Mouse (Mus musculus): ENCODE data around the gene Zfand3.

Zfand3 gene

DNA sequence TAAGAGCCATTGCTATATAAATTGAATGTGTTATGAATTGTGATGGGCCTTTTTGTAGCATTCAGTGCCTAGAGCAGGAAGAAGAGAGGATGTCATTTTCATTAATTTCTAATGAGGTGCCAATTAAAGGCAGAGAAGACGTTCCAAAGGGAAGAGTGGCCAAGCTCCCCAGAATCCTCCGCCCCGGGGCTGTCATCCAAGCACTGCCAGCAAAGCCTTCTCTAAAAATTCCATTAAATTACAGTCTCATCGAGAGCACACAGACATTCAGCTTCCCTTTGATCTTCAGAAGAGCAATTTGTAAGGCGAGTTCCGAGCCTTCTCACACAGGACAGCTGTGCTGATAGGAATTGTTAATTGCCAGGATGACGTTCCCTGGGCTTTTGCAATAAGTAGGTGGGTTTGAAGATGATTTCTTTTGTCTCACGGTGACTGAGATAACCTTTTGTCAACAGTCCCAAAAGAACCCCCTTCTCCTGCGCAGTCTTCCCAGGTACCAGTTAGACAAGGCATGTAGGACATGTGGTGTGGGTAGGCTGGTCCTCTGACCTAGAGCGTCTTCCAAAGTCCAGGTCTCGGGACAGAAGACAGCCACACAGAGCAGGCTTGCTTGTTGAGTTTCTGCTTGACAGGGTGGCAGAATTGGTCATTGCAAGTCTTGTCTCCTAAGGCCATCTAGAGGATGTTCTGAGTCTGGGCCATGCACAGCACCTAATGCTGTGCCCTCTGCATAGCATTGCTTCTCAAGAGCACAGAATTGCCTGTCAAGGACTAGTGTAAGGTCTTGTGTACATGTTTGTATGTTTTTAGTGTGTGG lies 190.3 kb downstream of the Zfand3 start:
- no peak for DNase-seq (ENCODE audit: low spot score)

DNA sequence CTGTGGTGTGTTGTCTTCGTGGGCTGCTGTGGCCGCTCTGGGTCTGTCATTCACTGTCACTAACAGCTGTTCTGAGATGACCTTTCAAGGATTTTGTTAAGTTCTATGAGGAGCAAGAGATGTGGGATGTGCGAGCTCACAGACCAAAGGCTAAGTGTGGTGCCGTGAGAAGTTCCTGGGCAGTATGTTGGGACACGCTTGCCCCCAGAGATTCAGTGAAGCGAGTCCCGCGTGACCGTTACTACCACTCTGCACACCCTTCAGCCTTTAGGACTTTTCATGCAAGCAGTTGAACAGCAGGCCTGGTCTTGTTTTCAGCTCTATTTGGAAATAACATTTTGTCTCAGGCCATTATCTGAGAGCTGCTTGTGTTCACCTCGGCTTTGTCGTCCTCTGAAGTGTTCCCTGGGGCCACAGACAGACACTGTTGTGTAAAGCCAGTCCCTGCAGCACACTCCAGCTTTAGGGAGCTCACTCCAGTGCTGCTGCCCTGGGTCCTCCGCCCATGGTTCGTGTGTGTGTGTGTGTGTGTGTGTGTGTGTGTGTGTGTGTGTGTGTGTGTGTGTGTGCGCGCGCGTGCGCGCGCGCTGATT lies 191.2 kb downstream of the Zfand3 start:
- DNase-seq (ENCODE audit: low spot score), result no peak

DNA sequence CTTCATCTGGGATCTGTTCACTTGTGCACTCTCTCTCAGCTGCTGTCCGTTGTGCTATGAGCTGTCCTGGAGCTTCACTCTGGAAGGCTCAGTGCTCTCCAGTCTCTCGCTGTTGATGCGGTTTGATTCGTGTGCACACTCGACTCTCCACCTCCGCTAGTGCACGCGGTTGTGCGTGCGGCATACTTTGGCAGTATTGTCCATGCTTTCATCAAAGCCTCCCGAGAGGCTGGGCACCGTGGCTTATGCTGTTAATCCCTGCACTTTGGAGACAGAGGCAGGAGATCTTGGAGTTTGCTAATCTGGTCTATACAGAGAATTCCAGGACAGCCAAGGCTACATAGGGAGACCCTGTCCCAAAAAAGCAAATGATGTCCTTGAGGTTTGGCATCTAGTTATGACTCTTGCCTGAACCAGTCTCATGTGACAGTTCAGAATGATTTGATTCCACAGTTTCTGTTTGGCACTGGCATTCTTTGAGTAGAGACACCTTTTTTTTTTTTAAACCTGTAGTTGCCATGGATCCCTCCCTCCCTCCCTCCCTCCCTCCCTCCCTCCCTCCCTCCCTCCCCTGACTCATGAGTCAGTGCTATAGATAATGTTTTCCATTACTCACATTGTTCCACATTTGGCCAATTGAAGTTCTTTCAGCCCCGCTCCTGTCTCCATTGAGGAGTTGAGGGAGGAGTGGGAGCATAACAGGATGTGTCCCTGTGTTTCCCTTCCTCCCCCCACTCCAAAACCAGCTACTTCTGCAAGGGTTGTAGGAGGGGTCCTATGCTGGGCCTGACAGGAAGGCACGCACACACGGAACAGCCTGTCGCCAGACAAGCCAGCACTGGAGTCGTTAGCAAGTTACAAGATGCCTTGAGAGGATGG lies 192.1 kb downstream of the Zfand3 start:
- DNase-seq (ENCODE audit: low spot score), result no peak

DNA sequence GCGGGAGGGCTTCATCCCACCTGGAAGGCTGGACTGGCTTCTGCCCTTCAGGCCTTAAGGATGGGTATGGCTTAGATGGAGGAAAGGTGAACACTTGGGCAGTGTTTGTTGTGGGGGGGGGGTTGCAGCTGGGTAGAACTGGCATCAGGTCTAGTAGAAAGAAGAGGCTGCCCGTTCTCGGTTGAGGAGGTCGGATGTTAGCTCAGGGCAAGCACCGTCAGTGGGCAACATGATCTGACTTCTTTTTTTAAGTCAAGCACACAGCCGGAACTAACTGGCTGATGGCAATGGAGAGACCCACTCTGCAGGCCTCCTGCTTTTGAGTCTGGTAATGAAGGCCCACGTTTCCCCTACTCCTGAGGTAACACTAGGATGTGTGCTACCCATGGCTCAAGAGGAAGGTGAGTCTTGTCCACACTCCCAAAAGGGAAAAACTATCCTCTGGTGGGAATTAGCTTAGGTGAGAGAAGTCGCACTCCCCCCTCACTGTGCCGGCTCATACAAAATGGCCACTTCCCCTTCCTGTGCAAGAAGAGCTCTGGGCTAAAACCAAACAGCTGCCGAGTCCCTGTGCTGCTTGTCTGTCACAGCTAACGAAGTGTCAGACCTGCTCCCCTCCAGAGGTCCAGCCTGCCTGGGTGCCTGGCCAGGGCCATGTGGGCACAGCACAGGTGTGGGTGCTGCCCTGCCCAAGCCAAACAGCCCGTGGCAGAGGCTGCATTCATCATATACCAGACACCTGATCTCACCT lies 192.9 kb downstream of the Zfand3 start:
- DNase-seq (ENCODE audit: low spot score), result no peak

DNA sequence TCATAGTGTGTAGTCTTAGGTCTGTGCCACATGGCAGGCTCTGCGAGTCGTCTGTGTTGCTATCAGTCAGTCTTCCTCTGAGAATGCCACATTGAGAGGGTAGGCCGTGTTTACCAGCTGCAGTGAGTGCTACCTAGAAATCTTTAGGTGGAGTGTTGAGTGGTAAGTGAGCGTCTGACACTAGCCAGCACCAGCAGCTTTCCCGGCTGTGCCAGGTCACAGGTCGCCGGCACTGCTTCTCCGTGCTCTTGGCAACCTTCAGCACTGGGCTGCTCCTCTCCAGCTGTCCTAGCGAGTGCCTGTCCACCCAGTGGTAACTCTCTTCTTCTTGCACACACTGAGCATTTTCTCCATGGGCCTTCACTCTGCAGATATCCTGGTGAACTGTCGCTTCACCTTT lies 193.9 kb downstream of the Zfand3 start:
- no peak for DNase-seq (ENCODE audit: low spot score)

DNA sequence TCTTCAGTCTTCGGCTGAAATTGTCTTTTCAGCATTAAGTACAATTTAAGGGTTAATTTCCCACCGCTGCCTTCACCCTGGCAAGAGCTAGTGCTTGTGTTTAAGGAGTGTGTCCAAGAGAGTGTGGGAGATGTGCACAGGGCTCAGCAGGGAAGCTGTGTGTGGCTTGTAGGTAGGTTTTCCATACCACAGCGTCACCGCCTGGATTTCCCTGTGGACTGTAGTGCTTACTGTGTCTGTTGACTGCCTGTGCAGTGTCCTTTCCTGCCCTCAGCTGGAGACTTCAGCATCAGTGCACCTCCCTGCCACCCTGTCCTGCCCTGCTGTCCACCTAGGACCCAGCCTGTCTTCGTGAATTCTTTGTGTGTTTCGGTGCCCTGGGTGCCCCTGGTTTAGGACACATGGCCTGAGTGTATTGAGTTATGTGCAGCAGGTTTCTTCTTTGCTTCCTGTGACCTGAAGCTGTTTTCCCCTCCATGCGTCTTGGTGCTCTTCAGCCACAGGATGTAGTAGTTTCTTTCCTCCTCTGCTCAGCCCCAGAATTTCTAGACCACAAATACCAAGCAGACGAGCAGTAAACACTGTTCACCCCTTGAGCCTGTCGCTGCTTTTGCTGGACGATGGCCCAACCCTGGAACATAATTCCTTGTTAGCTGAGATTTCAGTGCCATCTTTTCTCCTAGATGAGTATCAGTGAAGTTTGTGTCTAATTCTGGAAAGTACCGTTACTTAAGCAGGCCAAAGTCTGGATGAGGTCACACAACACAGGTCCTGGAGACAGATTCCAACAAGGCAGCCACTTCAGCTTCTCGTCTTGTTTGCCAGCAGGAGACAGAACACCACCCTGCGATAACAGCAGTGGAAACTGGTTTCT lies 195.1 kb downstream of the Zfand3 start:
- no peak for DNase-seq (ENCODE audit: low spot score)

DNA sequence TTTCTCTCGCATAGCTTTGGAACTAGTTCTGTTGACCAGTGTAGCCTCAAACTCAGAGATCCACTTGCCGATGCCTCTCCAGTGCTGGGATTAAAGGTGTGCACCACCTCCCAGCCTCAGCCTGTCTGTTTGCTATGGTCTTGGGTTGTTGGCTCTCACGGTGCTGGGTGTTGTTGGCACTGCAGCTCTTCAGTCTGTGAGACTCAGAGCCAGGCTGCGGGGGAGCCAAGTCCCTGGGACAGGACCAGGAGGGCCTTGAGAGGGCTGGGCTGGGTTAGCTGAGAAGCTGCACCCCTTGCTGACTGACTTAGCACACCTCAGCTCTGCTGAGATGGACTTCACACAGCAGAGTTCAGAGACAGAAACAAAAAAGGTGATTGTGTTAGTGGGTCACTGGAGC lies 195.8 kb downstream of the Zfand3 start:
- no peak for DNase-seq (ENCODE audit: low spot score)

DNA sequence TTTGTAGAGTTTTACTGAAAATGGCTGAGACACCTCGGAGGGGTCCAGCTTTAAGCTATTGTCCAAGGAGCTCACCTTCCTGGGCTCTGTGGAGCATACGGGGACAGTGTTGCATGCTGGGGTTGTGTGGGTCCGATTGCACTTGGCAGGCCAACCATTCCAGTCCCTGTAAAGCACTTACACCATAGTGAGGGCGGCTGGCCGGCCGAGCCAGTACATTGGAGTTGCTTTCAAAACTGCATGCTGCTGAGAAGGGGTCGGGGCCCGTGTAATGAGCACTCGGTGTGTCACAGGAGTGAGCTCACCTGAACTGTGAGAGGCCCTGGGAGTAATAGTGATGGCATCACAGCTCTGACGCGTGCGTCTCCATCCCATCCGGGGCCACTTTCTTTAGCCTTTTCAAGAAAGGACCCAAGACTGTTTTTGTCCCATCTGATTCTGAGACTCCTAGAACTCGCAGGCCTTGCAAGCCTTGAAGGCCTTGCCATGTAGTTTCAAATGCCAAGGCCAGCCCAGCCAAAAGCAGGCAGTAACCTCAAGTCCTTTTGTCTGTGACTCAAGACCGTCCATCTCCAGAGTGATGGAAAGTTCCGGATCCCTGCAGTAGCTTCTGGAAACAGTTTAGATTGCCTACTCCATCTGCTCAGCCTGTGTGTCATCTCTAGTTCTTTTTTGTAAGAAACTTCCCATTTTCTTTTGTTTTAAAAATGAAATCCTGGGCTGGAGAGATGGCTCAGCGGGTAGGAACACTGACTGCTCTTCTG lies 200.7 kb downstream of the Zfand3 start:
- no peak for DNase-seq (ENCODE audit: low spot score)

DNA sequence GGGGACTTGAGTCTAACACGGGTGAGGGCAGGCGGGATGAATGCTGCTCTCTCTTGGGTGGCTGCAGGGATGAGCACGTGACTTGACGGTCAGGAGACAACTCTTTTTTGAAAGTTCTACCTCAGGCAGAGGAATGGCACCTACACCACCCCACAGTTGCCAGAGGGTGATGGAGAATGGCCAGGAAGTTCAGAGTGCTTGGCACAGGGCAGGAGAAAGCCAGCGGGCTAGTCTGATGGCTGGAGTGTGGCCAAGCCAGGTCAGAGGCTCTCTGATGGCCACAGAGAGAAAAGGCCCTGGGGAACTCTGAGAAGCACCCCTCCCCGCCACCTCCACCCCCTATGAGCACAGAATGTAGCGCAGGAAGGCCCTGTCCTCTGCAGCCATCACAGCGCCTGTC lies 205.7 kb downstream of the Zfand3 start:
- DNase-seq (ENCODE audit: low spot score), result no peak

DNA sequence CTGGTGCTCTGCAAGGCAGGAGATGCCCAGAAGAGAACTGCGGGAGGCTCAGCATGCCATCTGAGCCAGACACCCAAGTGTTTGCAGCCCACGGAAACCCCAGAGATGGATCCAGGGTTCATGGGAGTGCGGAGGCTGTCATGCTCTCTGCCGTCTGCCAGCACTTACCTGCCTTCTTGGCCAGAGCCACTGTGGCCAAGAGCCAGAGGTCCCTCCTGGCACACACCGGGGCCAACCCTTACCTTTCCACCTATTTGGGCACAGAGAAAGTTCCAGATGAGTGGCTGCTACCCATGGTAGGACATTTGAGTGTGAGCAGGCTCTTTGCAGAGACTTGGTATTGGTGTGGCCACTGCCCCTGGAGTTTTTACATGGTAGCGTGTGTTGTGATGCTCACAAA lies 206.4 kb downstream of the Zfand3 start:
- no peak for DNase-seq (ENCODE audit: low spot score)

DNA sequence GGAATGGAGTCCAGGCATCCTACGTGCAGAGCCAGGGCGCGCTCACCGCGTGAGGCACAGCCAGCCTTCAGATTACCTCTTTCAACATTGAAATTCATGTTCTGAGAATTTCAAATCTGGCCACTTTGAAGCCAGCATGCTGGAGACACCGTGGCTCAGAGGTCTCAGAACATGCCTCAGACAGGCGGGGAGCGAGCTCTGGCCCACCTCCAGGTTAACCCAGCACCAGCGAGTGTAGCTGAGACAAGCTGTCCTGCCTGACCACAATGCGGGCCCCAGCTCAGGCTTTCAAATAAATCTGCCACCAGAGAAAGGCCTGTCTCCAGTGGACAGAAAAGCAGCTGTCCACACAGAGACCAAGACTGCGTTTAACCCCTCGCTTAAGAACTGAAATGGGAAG lies 208.1 kb downstream of the Zfand3 start:
- no peak for DNase-seq (ENCODE audit: low spot score)

DNA sequence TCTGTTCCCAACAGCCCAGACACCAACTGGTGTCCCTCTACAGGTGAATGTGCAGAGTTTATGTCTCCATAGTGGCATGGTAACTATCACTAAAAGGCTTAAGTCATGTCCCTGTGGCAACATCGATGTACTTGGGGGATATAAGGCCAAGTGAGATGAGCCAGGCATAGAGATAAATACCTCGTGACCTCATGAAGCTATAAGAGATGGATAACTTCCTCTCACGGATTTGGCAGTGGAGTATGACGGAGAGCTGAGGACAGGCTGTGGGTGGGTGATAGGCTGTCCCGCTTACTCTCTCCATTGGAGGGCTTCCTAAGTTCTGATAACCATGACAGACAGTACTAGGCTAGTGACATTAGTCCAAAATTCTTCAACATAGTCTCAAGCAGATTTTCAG lies 208.8 kb downstream of the Zfand3 start:
- no peak for DNase-seq (ENCODE audit: low spot score)

DNA sequence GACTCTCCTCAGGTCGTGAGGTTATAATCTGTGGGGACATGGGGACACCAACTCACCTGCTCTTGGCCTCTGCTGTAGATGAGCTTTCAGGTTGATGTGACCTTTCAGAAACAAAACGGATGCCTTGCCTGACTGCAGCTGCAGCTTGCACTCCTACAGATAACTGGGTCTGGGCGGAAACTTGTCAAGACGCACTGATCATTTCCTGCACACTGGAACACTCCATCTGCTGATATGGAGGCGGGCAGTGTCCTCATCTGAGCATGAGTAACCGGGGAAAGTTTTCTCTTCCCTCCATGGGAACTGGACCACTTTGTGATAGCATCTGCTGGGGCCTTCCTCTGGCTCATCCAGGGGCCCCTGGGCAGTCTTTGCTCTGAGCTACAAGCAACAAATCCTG lies 209.9 kb downstream of the Zfand3 start:
- no peak for DNase-seq (ENCODE audit: low spot score)

DNA sequence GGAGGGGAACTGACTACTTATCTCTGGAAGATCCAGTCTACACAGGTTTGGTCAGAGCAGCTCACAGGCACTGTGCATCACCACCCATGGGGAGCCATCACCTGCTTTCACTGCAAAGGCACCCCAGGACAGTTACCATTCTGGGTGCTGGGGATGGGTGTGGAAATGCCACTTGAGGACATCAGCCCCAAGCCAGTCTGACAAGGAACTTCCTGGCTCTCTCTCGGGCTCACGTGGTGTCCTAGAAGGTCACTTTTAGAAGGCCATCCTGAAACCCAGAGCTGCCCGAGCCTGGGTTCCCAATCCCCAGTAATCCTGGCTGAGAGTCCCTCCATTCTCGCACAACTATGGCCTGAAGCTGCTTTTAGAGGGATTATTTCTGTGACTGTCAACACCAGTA lies 211.2 kb downstream of the Zfand3 start:
- DNase-seq (ENCODE audit: low spot score), result no peak

DNA sequence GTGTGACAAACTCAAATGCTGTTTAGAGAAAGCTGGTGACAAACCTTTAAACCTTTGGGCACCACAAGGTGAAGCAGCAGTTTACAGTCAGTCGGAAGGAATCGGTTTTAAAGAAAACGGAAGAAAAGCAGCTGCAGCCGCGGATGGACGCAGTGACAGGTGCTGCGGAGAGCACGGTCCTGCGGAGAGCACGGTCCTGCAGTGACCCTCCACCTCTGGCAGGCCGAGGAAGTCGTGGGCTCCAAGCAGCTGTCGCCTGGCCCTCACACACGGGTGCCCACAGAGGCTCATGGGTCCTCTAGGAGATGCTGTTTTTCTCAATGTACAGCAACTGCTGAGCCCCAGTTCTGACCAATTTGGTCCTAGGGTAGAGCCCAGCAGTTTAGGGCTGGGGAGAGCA lies 217.1 kb downstream of the Zfand3 start:
- DNase-seq (ENCODE audit: low spot score), result no peak

DNA sequence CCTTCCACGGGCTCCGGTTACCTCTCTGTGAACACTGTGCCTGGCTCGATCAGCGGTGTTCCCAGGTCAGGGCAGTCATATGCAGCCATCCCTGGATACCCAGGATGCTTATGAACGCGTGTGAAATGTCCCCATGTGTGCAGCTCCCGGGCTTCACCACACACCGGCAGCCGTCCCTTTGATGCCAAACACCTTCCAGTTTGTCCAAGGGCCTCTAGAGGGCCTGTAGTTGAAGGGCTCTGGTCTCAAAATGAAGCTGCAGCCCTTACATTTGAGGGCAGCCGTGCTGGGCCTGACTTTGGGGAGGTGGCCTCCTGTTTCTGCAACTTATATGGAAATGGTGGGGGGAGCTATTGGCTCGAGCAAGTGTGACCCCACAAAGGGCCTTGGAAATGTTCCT lies 217.8 kb downstream of the Zfand3 start:
- no peak for DNase-seq (ENCODE audit: low spot score)

DNA sequence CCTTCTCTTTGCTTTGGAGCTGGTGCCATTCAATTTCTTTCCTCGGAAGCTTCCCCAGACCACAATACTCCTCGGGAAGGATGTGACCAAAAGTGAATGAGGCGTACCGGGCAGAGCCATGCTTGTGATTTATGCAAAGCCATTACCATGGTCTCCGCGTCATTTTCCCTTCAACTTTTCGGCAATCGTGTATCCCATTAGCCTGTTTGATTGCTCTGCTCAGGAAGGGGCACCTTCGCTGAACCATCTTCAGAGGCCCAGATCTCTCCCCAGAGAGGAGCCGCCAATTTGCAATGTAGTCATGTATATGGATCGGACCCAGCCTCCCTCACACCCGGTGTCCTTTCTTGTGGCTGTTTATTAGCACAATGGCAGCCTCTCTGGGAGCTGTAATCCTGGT lies 218.3 kb downstream of the Zfand3 start:
- DNase-seq (ENCODE audit: low spot score), result no peak

DNA sequence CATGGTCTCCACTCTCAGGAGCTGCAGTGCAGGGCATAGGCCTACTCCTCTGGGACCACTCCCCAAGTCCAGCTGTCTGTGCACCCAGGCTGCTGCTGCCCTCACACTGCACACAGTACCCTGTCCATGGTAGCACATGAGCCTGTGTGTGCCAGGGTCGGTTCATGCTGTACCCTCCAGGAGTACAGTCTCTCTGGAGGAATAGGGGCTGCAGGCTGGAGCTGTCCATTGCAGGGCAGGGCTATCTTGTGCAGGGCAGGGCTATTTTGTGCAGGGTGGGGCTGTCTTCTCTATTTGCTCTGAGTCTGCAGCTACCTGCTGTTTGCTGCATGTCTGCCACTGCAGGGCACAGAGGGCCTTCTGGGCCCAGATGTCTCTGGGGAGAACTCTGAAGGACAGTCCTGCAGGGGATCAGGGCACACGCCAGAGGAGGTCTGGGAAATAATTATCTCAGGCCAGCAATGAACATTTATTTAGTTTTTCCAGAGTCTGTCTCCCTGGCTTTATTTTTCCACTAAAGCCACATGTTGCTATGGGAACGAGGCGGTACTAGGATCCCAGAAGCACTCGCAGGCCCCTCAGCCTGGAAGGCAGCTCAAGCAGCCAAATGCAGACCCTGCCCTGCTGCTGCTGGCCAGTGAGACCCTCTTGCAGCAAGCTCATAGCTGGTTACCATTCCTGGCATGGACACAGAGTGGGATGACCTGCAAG lies 220.7 kb downstream of the Zfand3 start:
- no peak for DNase-seq (ENCODE audit: low spot score)

DNA sequence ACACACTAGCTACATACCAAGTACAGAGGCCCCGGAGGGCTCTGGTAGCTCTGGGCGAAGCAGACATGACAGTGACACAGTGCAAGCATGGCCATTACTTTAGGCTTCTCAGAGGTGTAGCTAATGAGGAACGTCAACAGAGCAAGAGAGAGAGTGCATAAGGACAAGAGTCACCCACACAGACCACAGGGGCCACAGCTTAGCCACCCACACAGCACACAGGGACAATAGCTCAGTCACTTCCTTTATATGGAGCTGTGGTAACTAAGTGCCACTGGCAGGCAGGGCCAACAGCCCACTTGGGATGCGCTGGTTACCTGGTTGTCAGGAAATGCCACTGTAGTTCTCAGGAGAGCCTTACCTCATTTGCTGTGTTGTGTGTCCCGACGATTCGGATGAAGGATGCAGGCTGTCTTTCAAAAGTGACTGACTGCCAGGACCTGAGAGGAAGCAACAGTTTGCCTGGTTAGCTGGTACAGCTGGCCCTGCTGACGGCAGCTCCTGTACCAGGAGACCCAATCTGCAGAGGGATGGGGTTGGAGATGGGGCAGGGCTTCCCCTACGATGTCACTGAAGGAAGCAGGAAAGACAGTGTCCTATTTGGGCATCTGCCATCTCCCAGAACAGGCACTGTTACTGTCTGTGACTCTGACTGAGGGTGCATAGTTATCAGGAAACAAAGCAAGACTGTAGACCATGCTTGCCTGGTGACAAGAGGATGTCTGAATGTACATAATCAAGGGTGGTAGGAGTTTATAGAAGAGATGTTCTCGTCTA lies 224.1 kb downstream of the Zfand3 start:
- no peak for DNase-seq (ENCODE audit: low spot score)

All from retina, embryonic 14.5 days (tissue).